8 mouse cellular contexts compared by ENCODE assay signal in genomic region chr16:21793875-21794696, GRCm38 (mm10). TPM values are rescaled to one million over a fixed set of nuclear protein-coding genes. Genes with fewer than 3 reads are reported as not detected.
DNase-seq lines count a peak whose midpoint lies in the region; ATAC-seq and TF ChIP-seq lines count a peak whose summit lies in the region.

Gene Map3k13 (plus strand): TSS chr16:21794346.

- intact Hi-C loops in left cerebral cortex, postnatal 10 days (cut with DNase I), result no loop called here

- peak within 1 kb of the TSS; percentile 79 for H3K27ac ChIP-seq in cortical plate, adult 2 months (ENCODE audit: insufficient read depth, low read length)

- TF ChIP-seq CTCF in cortical plate, adult 2 months (IDR thresholded peaks at IDR 0.05; ENCODE audit: extremely low read depth, insufficient read depth, low read length), result no peak

- peak; percentile 97 for TF ChIP-seq POLR2A in cortical plate, adult 2 months (IDR thresholded peaks at IDR 0.05; ENCODE audit: extremely low read depth, insufficient read depth, low read length)

- ATAC-seq in activated CD4-positive, CD25-positive, alpha-beta regulatory T cell, adult 4 months, result peak; percentile 97
- ATAC-seq in inflammation-experienced regulatory T-cells, adult 6 months, result peak; percentile 97
- ATAC-seq in megakaryocyte-erythroid progenitor cell, adult 5-6 weeks (replicated peaks; ENCODE audit: low FRiP score, low TSS enrichment, poor library complexity, severe bottlenecking), result peak; percentile 90

- peak within 1 kb of the TSS; percentile 83 for H3K4me3 ChIP-seq in cortical plate, adult 2 months (ENCODE audit: insufficient read depth, low read length)

- peak; percentile 95 for DNase-seq in gastrocnemius, postnatal 10 days
- DNase-seq in left cerebral cortex, postnatal 10 days (ENCODE audit: extremely low spot score in 1 of 2, low spot score in 2 of 2), result peak; percentile 94 to 97
- DNase-seq in right cerebral cortex, postnatal 25 days, result peak; percentile 94
- peak; percentile 90 to 95 for DNase-seq in urinary bladder, postnatal 4 days (ENCODE audit: low spot score in 2 of 2)

- no peaks in the 10 kb centered on the region for H3K4me1 ChIP-seq in cortical plate, adult 2 months (ENCODE audit: control insufficient read depth, insufficient read depth, low read length)

RNA-seq across cellular contexts. Expression of gene Map3k13, which starts in this region (rescaled TPM):
- under 1 TPM; 0.19 to 0.36 TPM for polyA plus RNA-seq in activated CD4-positive, CD25-positive, alpha-beta regulatory T cell, adult 4 months (2017; shearing (Covaris generic))
- 8.1 and 8.3 TPM in 2 replicates for polyA plus RNA-seq in cortical plate, adult 2 months (2012; rRNA removed)
- total RNA-seq in gastrocnemius, postnatal 10 days (2021), result under 1 TPM; 0.38 to 0.52 TPM
- under 1 TPM; 0.26 to 0.42 (median 0.38) TPM for polyA plus RNA-seq in inflammation-experienced regulatory T-cells, adult 6 months (2017; shearing (Covaris generic))
- 10 to 100 TPM; 11.3 to 12.2 TPM for total RNA-seq in left cerebral cortex, postnatal 10 days (2021)
- total RNA-seq in megakaryocyte-erythroid progenitor cell, adult 5-6 weeks (2014; fragmentation: Nextera tagmentation), result 0.67 and 1.5 TPM in 2 replicates
- total RNA-seq in megakaryocyte-erythroid progenitor cell, adult 5-6 weeks (2017), result 0.14 and 0.15 TPM in 2 replicates

Comparison
In these comparisons a context has a peak if more than half of its experiments do, and no peak if none do; other contexts are left out.
1. Peak in every context shown above with its lines: DNase-seq, ATAC-seq, H3K4me3 ChIP-seq and H3K27ac ChIP-seq.
2. RNA of gene Map3k13 (total RNA-seq): 11.3 to 12.2 TPM in left cerebral cortex, postnatal 10 days; 0.14 to 1.5 TPM in megakaryocyte-erythroid progenitor cell, adult 5-6 weeks and 0.38 to 0.52 TPM in gastrocnemius, postnatal 10 days; every median in the first group is over 4 times any median in the second.
3. Peak in ATAC-seq in activated CD4-positive, CD25-positive, alpha-beta regulatory T cell, adult 4 months; RNA of the gene not detected or under 1 TPM.
4. Peak in DNase-seq in gastrocnemius, postnatal 10 days; RNA of the gene not detected or under 1 TPM.
5. Peak in ATAC-seq in inflammation-experienced regulatory T-cells, adult 6 months; RNA of the gene not detected or under 1 TPM.